Mouse (Mus musculus) T-helper 17 cell (primary cell): ENCODE measurements at regions not wholly inside any gene's neighbourhood (a gene's known extent, or its start where the extent isn't known, plus 50 kb on each side); places are given as distances from the start of the nearest gene placed in this dataset.

Experiments
- in situ Hi-C, 2 experiments: fragments of 300-600 bp; cut with MboI, MseI; formaldehyde crosslinking; loops; 1 replicate in 1 of 2; 2 replicates in 1 of 2; pipeline ENCODE4 v1.15.1; 2025; ENCODE audit warnings: high pct_unique_total_duplicates in 2 of 2

- in situ Hi-C loops = no loop called here
Observed at GRCm38 (mm10) chr9:41334462-41335241, 173.2 kb upstream of the Ubash3b start.

GRCm38 (mm10) chr9:41333526-41333925 lies 172.0 kb upstream of the Ubash3b start:
- in situ Hi-C loops = no loop called here

- in situ Hi-C loops = loop anchor here in 1 of 2 experiments (5.0 kb wide), 1 partner anchor 102 kb away; no protein-coding TSS in a partner anchor
Observed at GRCm38 (mm10) chr9:41328959-41329358, 167.5 kb upstream of the Ubash3b start.

GRCm38 (mm10) chr9:41328480-41328879 lies 167.0 kb upstream of the Ubash3b start:
- in situ Hi-C loops = loop anchor here in 1 of 2 experiments (5.0 kb wide), 1 partner anchor 101 kb away; no protein-coding TSS in a partner anchor

GRCm38 (mm10) chr9:41328056-41328455 lies 166.6 kb upstream of the Ubash3b start:
- in situ Hi-C loops = loop anchor here in 1 of 2 experiments (5.0 kb wide), 1 partner anchor 101 kb away; no protein-coding TSS in a partner anchor

GRCm38 (mm10) chr9:41327561-41327960 lies 166.1 kb upstream of the Ubash3b start:
- in situ Hi-C loops = loop anchor here in 1 of 2 experiments (5.0 kb wide), 1 partner anchor 100 kb away; no protein-coding TSS in a partner anchor

- in situ Hi-C loops = loop anchor here in 1 of 2 experiments (5.0 kb wide), 1 partner anchor 100 kb away; no protein-coding TSS in a partner anchor
Observed at GRCm38 (mm10) chr9:41326772-41327560, 165.5 kb upstream of the Ubash3b start.

GRCm38 (mm10) chr9:41321521-41321920 lies 160.0 kb upstream of the Ubash3b start:
- in situ Hi-C loops = no loop called here

- in situ Hi-C loops = no loop called here
Observed at GRCm38 (mm10) chr9:41319066-41319465, 157.6 kb upstream of the Ubash3b start.

GRCm38 (mm10) chr9:41306229-41306628 lies 144.7 kb upstream of the Ubash3b start:
- in situ Hi-C loops = no loop called here

GRCm38 (mm10) chr9:41303494-41303828 lies 142.0 kb upstream of the Ubash3b start:
- in situ Hi-C loops = no loop called here

GRCm38 (mm10) chr9:41302809-41303493 lies 141.5 kb upstream of the Ubash3b start:
- in situ Hi-C loops = no loop called here

GRCm38 (mm10) chr9:41286145-41286468 lies 124.6 kb upstream of the Ubash3b start:
- in situ Hi-C loops = no loop called here

- in situ Hi-C loops = no loop called here
Observed at GRCm38 (mm10) chr9:41285266-41286144, 124.0 kb upstream of the Ubash3b start.

- in situ Hi-C loops = no loop called here
Observed at GRCm38 (mm10) chr9:41277726-41278125, 116.2 kb upstream of the Ubash3b start.

GRCm38 (mm10) chr9:41273839-41274271 lies 112.4 kb upstream of the Ubash3b start:
- in situ Hi-C loops = no loop called here

GRCm38 (mm10) chr9:41273171-41273781 lies 111.8 kb upstream of the Ubash3b start:
- in situ Hi-C loops = no loop called here

GRCm38 (mm10) chr9:41272596-41272995 lies 111.1 kb upstream of the Ubash3b start:
- in situ Hi-C loops = no loop called here

GRCm38 (mm10) chr9:41268112-41268511 lies 106.6 kb upstream of the Ubash3b start:
- in situ Hi-C loops = no loop called here

- in situ Hi-C loops = no loop called here
Observed at GRCm38 (mm10) chr9:41264485-41264884, 103.0 kb upstream of the Ubash3b start.
